Mouse (Mus musculus) 3134 (cell line): ENCODE measurements at regions not wholly inside any gene's neighbourhood (a gene's known extent, or its start where the extent isn't known, plus 50 kb on each side); places are given as distances from the start of the nearest gene placed in this dataset.
A peak's percentile ranks its signal among the peaks of the same experiment; 100 is the strongest.

Source experiments
- DNase-seq: peaks from one replicate; pipeline ENCODE4 v3.0.0-alpha.2; 2011; ENCODE audit warnings: low spot score; ENCODE audit not compliant: insufficient read length; ENCODE audit errors: extremely low read depth

DNA sequence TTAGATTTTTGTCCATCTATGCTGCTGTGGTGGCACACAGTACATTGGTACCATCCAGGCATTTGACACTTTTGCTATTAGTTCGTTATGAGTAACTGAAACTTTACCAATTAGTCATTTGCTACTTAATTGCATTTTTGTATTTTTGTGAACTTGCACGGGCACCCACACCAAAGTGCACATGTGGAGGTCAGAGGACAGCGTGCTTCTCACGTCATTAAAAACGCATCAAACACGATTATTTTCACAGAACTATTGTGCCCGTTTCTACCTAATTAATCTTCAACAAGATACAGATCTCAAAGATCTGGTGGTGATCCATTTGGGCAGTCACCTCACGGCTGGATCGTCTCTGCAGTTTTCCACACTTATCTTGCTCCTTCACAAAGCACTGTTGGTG is 105.1 kb downstream of the Rpl14 start:
- DNase-seq, result no peak

DNA sequence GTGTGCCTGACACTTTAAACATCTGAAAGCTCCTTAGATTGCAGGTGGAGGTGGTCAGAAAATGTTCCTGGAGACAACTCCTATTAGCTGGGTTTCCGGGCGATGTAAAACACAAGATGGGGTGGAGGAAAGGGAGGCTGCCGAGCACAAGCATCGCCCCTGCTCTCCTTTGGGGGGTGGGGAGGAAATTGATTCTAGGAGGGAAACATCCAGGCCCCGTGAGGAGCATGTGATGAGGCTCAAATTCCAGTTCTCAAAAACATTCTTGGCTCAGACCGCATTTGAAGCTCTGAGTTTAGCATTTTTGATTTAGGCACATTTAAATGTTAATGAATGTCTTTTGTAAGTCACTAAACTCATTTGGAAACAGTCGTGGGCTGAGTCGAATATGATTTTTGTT is 105.5 kb downstream of the Rpl14 start:
- DNase-seq, result no peak

DNA sequence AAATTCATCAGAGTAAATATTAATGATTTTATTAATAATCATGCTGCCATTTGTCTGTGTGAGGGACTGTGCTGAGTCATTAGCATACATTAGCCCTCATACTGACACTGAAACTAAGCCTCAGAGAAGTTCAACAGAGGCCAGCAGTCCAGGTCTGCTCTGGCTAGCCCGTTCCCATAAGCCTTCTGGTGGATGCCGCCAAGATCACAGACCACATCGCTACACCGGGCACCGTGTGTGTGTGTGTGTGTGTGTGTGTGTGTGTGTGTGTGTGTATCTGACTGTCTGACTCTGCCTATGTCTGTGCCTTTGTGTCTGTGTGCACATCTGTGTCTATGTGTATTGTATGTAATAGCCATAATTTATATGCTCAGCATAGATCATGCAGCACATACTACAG is 106.0 kb downstream of the Rpl14 start:
- no peak for DNase-seq

DNA sequence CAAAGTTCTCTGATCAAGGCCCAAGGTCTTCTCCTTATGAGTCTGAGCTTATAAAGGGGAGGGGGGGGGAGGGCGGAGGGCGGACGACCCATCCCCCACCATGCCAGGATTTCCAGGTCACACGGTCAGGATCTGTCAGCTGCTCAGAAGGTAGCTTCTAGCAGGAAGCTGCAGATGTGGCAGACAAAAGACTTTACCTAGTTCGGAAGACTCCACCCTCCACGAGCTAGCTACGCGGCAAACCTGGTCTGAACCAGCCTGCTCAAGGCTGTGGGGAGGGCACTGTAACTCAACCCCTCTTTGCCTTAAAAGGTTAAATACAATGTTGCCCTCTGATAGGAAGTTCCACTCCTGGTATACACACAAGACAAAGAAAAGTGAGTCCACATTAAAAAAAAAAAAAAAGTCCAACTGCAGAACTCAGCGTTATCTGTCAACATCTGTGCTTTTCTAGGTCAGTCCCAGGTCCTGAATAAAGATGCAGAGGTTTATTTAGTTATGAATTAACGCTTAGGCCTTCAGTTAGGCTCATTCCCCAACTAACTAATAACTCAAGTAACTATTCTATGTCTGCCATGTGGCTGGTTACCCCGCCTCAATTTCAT is 108.7 kb downstream of the Rpl14 start:
- DNase-seq, result no peak

GRCm38 (mm10) chr9:120681404-120681803 is 110.2 kb downstream of the Rpl14 start:
- DNase-seq, result no peak

DNA sequence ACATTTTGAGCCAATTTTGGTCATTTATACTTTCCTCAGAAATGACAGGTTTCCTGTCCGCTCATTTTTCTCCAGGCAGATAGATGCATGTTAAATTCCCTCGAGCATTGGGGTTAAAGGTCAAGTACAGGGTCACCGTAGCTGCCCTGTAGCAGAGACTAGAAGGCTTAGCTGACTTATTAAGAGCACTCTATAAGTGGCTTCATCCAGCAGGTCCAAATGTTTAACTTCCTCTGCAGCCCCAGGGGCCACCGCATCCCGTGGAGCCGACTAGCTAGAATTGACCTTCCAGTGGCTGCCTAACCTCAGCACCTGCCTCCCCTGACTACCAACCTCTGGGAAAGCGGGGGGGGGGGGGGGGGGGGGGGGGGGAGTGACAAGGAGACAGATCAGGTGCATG is 114.7 kb downstream of the Rpl14 start:
- no peak for DNase-seq

DNA sequence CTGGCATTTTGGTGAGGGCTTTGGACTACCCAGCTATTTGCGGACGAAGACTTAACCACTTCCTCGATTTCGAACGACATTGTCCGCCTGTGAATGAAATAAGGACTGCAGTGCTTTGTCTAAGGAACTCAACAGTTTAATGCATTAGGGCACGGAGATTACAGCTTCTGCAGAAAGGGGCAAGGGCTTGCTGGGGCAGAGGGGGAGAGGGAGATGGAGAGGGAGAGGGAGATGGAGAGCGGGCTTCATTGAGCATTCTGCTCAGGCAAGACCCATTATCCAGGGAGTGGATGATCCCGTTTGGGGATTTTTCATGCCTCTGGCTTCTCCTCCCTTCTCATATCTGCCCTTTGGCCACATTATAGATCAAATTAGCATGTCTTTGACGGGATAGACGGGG is 117.8 kb downstream of the Rpl14 start:
- no peak for DNase-seq

- no peak for DNase-seq
Observed at GRCm38 (mm10) chr9:120690510-120690909, 119.3 kb downstream of the Rpl14 start.

DNA sequence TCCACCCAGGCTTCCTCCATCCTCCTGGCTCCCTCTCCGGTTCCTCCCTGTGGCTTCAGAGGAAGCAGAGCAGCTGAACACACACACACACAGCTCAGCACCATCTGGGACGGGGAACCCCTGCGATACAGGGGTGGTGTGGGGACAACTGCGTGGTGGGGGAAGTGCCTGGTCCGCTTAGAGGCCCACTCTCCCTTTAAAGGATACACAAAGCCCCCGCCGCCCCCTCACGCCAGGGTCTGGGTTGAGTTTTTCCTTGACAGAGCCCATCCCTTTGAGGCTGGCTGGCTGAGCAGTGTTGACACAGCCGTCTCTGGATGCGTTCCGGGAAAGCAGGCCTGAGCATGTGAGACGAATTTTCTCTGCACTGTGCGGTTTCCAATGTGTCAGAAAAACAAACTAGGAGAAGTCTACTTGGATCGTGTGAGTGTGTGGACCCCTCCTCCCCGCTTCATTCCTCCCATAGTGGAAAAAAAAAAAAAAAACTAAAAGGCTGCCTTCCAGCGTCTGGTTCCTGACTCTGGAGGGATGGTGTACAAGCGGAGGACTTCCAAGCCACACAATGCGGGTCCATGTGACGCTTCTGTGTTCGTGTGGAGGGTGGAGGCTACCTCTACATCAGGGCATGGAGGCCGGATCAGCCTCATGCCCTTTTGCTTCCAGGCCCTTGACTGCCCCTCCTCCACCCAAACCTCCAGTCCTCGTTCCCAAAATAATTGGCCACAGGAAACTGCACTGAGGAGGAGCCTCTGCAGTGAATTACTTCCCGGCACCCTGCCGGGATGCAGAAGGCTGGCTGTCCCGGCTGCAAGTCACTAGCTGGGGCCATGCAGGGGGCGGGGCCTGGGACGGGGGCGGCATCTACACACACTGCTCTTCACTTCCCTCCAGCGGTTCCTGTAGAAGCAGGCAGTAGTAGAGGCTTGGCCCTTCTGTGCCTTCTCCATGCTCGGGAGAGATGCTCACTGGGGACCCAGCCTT is 120.0 kb downstream of the Rpl14 start:
- DNase-seq, result peak; percentile 19

DNA sequence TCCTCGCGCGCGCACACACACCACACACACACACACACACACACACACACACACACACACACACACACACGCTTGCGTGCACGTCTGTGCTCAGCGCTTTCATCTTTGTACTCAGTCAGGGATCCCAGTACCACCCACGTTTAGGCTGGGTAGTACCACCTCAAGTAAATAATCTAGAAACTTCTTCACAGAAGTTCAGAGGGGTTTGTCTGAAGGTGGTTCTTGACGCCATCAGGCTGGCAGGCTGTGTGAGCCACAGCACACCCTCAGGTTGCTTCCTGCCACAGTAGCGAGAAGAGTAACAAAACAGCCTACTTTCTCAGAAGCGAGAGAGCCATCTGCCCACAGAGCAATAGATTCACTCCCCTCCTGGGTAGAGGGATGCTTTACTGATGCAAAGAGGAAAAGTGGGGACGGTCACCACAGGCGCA is 120.7 kb downstream of the Rpl14 start:
- no peak for DNase-seq

DNA sequence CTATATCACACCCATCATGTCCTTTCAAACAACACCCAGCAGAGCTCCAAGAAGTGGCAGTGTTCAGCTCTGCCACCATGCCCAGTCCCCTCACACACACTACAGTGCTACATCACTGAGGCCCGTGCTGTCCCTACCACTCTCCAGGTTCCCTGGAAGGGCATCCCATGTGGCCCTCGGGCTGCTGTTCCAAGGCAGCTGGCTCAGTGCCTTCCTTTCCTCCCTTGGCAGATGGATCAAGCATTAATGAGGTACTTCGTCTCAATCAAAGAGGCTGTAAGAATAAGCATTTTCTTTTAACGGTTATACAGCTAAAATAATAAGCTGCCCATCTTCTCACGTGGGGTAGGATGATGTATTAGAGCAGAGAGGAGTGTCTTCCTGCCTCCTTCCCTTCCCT is 123.2 kb downstream of the Rpl14 start:
- DNase-seq, result no peak

- no peak for DNase-seq
Observed at GRCm38 (mm10) chr9:120695966-120696365, 124.7 kb downstream of the Rpl14 start.

- no peak for DNase-seq
Observed at GRCm38 (mm10) chr9:120697749-120698148, 126.5 kb downstream of the Rpl14 start.

GRCm38 (mm10) chr9:120699781-120700180 is 128.5 kb downstream of the Rpl14 start:
- DNase-seq, result no peak

DNA sequence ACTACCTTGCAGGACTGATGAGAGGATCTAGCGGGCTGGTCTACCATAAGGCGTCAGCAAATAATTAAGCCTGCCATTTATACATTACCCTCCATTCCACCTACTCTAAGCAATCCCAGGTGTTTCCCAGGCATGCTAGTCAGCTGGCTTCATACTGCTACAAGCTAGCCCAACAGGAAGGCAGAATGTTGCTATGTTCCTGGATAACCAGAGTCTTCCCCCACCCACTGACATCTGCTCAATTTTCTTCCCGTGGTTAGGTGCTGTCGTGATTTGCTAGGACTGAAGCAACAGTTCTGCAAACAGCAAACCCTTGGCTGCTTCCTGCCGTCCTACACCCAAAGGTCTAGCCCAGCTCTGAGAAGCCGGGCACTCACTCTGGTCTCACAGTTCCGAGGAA is 131.6 kb downstream of the Rpl14 start:
- DNase-seq, result no peak

GRCm38 (mm10) chr9:120703291-120703930 is 132.2 kb downstream of the Rpl14 start:
- DNase-seq, result no peak

GRCm38 (mm10) chr9:120706562-120707198 is 135.4 kb downstream of the Rpl14 start:
- DNase-seq, result no peak

GRCm38 (mm10) chr9:120708507-120708906 is 137.3 kb downstream of the Rpl14 start:
- DNase-seq, result no peak

DNA sequence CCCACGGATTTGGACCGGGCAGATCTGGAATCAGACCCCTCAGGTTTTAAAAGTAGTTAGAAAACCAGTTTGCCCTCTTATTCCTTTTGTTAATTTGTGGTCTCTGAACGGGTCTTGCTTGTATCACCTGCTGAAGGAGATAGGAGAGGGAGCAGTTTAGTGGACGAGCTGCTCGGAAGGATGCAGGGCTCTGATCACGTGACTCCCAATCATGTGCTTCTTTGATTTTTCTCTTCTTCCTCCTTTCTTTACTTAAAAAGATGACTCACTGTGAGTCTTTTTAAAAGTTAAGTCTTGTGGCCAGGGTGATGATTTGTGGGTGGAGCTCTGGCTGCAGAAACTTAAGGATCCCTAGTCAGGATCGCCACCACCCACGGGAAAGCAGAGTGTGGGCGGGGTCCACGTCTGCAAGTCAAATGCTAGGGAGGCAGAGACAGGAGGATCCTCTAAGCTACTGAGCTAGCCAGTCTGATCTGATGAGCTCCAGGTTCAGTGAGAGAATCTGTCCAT is 138.0 kb downstream of the Rpl14 start:
- peak; percentile 53 for DNase-seq

DNA sequence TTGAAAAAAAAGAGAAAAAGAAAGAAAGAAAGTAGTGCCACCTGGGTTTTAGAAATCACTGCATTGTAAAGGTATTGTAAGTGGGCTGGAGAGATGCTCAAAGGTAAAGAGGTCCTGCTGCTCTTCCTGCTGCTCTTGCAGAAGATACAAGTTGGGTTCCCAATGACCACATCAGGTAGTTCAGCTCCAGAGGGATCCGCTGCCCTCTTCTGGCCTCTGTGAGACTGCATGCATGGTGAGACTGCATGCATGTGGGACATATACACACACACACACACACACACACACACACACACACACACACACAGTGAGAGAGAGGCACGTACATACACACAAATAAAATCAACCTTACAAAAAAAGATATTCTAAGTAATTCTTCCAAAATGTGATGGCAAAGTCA is 141.7 kb downstream of the Rpl14 start:
- no peak for DNase-seq

DNA sequence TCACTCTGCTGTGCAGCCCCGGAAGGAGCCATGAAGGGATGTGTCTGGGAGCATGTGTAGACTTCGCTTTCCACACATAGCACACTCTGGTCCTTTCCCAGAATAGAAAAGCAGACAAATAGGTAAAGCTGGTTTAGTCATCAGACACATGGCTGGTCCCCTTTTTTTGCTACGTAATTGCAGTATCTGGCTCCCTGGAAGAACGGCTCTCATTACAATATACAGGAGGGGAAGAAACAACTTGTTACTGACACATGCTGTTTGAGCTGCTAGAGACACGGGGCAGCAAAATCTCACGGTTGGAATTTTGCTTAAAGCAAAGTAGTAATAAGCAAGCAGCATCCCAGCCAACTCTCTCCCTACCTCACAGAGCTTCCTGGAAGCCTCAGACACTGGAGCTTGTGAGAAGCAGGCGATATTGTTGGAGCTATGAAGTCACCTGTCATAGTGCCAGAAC is 144.4 kb downstream of the Rpl14 start:
- DNase-seq, result no peak
